Mouse (Mus musculus) liver, adult 2 months (tissue): Measurements from ENCODE around the gene Nup85. TPM values are rescaled to one million over a fixed set of nuclear protein-coding genes. Genes with fewer than 3 reads are reported as not detected.

Experiments used
- DNase-seq: peaks from one replicate; pipeline ENCODE4 v3.0.0-alpha.2; 2011; ENCODE audit warnings: low read depth, low spot score; ENCODE audit errors: extremely low read depth
- H3K27ac ChIP-seq: fragments of 200-500 bp; replicated peaks from 2 replicates; pipeline ENCODE4 v1.5.1; 2012; ENCODE audit warnings: low read depth, mild to moderate bottlenecking, control low read depth, inconsistent platforms, low read length; ENCODE audit not compliant: insufficient read depth
- H3K27me3 ChIP-seq: fragments of 200-500 bp; 2 replicates; pipeline ENCODE4 v1.6.1; 2012; ENCODE audit warnings: mild to moderate bottlenecking, moderate library complexity, low read length, inconsistent platforms; ENCODE audit not compliant: control insufficient read depth, insufficient read depth
- H3K36me3 ChIP-seq: fragments of 200-500 bp; 2 replicates; pipeline ENCODE4 v1.6.1; 2012; ENCODE audit warnings: low read length, inconsistent platforms; ENCODE audit not compliant: control insufficient read depth, insufficient read depth
- H3K4me1 ChIP-seq: fragments of 200-500 bp; 2 replicates; pipeline ENCODE4 v1.6.1; 2011; ENCODE audit warnings: low read length; ENCODE audit not compliant: control insufficient read depth, insufficient read depth
- H3K4me3 ChIP-seq: fragments of 200-500 bp; 2 replicates; pipeline ENCODE4 v1.5.1; 2011; ENCODE audit warnings: low read depth, mild to moderate bottlenecking, control low read depth, low read length, moderate library complexity; ENCODE audit not compliant: insufficient read depth
- H3K79me2 ChIP-seq: fragments of 200-500 bp; 2 replicates; pipeline ENCODE4 v1.6.1; 2012; ENCODE audit warnings: inconsistent platforms, mild to moderate bottlenecking, low read length, moderate library complexity; ENCODE audit not compliant: control insufficient read depth, insufficient read depth
- H3K9ac ChIP-seq: fragments of 200-500 bp; 2 replicates; pipeline ENCODE4 v1.6.1; 2012; ENCODE audit warnings: low read depth, mild to moderate bottlenecking, control low read depth, inconsistent platforms, low read length
- CTCF ChIP-seq: fragments of 200-500 bp; IDR thresholded peaks from 2 replicates; pipeline ENCODE4 v1.5.1; 2011; ENCODE audit warnings: low read depth, low read length, control low read depth
- POLR2A ChIP-seq: fragments of 200-500 bp; IDR thresholded peaks from 2 replicates; pipeline ENCODE4 v1.6.1; 2011; ENCODE audit warnings: low read length, control low read depth; ENCODE audit not compliant: insufficient read depth; ENCODE audit errors: extremely low read depth
- WGBS: fragments of 180-500 bp; shearing (Covaris S2); methylation state at CpG from one replicate; pipeline ENCODE4 v1.1.7; 2018; 5-methylcytosine and 5-hydroxymethylcytosine counted together
- polyA plus RNA-seq: library from polyadenylated mRNA; depleted of rRNA; stranded (reverse); fragments of >200 nt; gene quantifications from 2 replicates; pipeline ENCODE4 v1.2.3, GENCODE M21; 2012
- total RNA-seq: library from RNA; depleted of rRNA; stranded (reverse); fragments of >200 nt; gene quantifications from 2 replicates; pipeline ENCODE4 v1.2.3, GENCODE M21; 2014

Gene Nup85
- total and polyA plus RNA-seq, 2 experiments: 21.8 to 21.9 TPM

DNA sequence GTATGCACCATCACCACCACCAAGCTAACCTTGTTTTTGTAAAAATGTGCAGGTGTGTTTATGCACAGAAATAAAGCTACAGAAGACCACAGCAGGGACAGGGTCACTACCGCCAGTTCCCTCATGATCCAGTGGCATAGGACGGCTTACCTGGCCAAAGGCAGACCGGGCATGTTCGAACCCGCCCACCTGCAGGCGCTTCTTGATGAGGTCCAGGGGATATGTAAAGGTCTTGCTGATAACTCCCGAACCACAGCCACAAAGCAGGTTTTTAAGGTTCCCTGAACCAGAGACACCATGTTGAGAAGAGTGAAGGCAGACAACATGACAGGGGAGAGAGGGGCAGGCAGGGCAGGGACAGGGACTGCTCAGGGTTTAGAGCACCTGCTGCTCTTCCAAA lies 52.1 kb downstream of the Nup85 start:
- 0 out of 2 replicates have a peak overlapping the region, but pooled peaks have one; percentile 4 for H3K27ac ChIP-seq
- WGBS: 96% methylated on average over 7 of the region's 7 CpGs
- no peaks in the 10 kb centered on the region for H3K36me3 ChIP-seq
- DNase-seq: no peak
- H3K9ac ChIP-seq: no peak overlapping the region
- no peak overlapping the region for H3K4me3 ChIP-seq
- TF ChIP-seq POLR2A (no peak), CTCF (no peak)
- H3K4me1 ChIP-seq: peaks cover 10% of the 10 kb centered on the region
- H3K27me3 ChIP-seq: no peaks in the 10 kb centered on the region
- H3K79me2 ChIP-seq: 0 out of 2 replicates have a peak, but pooled peaks cover under 1% of the 10 kb centered on the region

- Histone ChIP-seq H3K79me2 (no peaks in the 10 kb centered on the region), H3K4me1 (peaks cover 7% of the 10 kb centered on the region), H3K4me3 (no peak overlapping the region), H3K27me3 (no peaks in the 10 kb centered on the region), H3K9ac (no peak overlapping the region), H3K27ac (no peak overlapping the region), H3K36me3 (no peaks in the 10 kb centered on the region)
- no peak for DNase-seq
- TF ChIP-seq POLR2A: no peak
- no peak for TF ChIP-seq CTCF
- WGBS: 94% methylated on average over 6 of the region's 6 CpGs
Measured at GRCm38 (mm10) chr11:115616893-115617292, 52.7 kb downstream of the Nup85 start.

GRCm38 (mm10) chr11:115618001-115618400 lies 53.8 kb downstream of the Nup85 start:
- H3K9ac ChIP-seq: no peak overlapping the region
- WGBS: 24% methylated on average over 2 of the region's 2 CpGs
- H3K36me3 ChIP-seq: 0 out of 2 replicates have a peak, but pooled peaks cover 4% of the 10 kb centered on the region
- peaks cover 7% of the 10 kb centered on the region for H3K4me1 ChIP-seq
- peak; percentile 88 for DNase-seq
- H3K27me3 ChIP-seq: no peaks in the 10 kb centered on the region
- H3K27ac ChIP-seq: peak overlapping the region; percentile 46
- no peaks in the 10 kb centered on the region for H3K79me2 ChIP-seq
- no peak overlapping the region for H3K4me3 ChIP-seq
- no peak for TF ChIP-seq CTCF
- TF ChIP-seq POLR2A: no peak

- Histone ChIP-seq H3K4me3 (no peak overlapping the region), H3K27ac (peak overlapping the region; percentile 46), H3K36me3 (peaks cover 4% of the 10 kb centered on the region; the same call in 1 of the 2 replicates), H3K79me2 (no peaks in the 10 kb centered on the region), H3K9ac (no peak overlapping the region), H3K4me1 (no peaks in the 10 kb centered on the region; the same call in 1 of the 2 replicates), H3K27me3 (no peaks in the 10 kb centered on the region)
- WGBS: 70% methylated on average over 16 of the region's 16 CpGs
- no peak for TF ChIP-seq CTCF
- TF ChIP-seq POLR2A: no peak
- DNase-seq: peak; percentile 75
Measured at GRCm38 (mm10) chr11:115618732-115619516, 54.7 kb downstream of the Nup85 start.

DNA sequence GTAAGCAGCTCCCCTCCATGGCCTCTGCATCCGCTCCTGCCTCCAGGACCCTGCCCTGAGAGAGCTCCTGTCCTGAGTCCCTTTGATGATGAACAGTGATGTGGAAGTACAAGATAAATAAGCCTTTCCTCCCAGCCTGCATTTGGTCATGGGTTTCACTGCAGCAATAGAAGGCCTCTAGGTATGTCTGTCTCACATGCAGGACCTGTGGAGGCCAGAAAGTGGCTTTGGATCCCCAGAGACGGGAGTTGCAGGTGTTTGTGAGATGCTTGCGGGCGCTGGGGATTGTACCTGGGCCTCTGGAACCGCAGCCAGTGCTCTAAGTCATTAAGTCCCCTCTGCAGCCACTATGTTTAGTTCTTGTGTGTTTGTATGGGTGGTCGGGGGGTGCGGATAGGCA lies 55.7 kb downstream of the Nup85 start:
- no peak overlapping the region for H3K4me3 ChIP-seq
- 96% methylated on average over 7 of the region's 7 CpGs for WGBS

More for the DNA sequence above, 55.7 kb downstream of the Nup85 start:
- H3K36me3 ChIP-seq: peaks cover 4% of the 10 kb centered on the region; the same call in 1 of the 2 replicates
- no peak for TF ChIP-seq CTCF
- no peak for TF ChIP-seq POLR2A
- H3K27me3 ChIP-seq: no peaks in the 10 kb centered on the region
- no peaks in the 10 kb centered on the region for H3K79me2 ChIP-seq
- no peak overlapping the region for H3K9ac ChIP-seq
- no peak overlapping the region for H3K27ac ChIP-seq
- DNase-seq: no peak
- no peaks in the 10 kb centered on the region; the same call in 1 of the 2 replicates for H3K4me1 ChIP-seq
